Mouse (Mus musculus) hindbrain, embryonic 11.5 days (tissue): ENCODE measurements at regions not wholly inside any gene's neighbourhood (a gene's known extent, or its start where the extent isn't known, plus 50 kb on each side); places are given as distances from the start of the nearest gene placed in this dataset.

Source experiments
- ATAC-seq: fragments of 200-750 bp; cut with Nextera tagmentation; 2 replicates; pipeline ENCODE4 v1.8.0; 2017; ENCODE audit warnings: mild to moderate bottlenecking, moderate TSS enrichment, moderate library complexity; ENCODE audit not compliant: low FRiP score
- DNase-seq: peaks from one replicate; pipeline ENCODE4 v3.0.0-alpha.2; 2015; ENCODE audit warnings: low spot score
- H3K27ac ChIP-seq: fragments of 300-500 bp; sonication (generic); 2 replicates; pipeline ENCODE4 v1.5.1; 2014; ENCODE audit warnings: mild to moderate bottlenecking, low read depth, low read length
- H3K27me3 ChIP-seq: fragments of 300-500 bp; sonication (generic); 2 replicates; pipeline ENCODE4 v1.6.1; 2014; ENCODE audit warnings: mild to moderate bottlenecking, low read length, moderate library complexity, mixed read lengths; ENCODE audit not compliant: control insufficient read depth, insufficient read depth
- H3K36me3 ChIP-seq: fragments of 300-500 bp; sonication (generic); 2 replicates; pipeline ENCODE4 v1.6.1; 2014; ENCODE audit warnings: mild to moderate bottlenecking, low read length, moderate library complexity, mixed read lengths; ENCODE audit not compliant: control insufficient read depth, insufficient read depth
- H3K4me1 ChIP-seq: fragments of 300-500 bp; sonication (generic); replicated peaks from 2 replicates; pipeline ENCODE4 v1.6.1; 2014; ENCODE audit warnings: low read length, mixed read lengths; ENCODE audit not compliant: control insufficient read depth, insufficient read depth
- H3K4me2 ChIP-seq: fragments of 300-500 bp; sonication (generic); replicated peaks from 2 replicates; pipeline ENCODE4 v1.6.1; 2014; ENCODE audit warnings: mild to moderate bottlenecking, low read depth, low read length
- H3K4me3 ChIP-seq: fragments of 300-500 bp; sonication (generic); 2 replicates; pipeline ENCODE4 v1.5.1; 2014; ENCODE audit warnings: low read depth, low read length
- H3K9ac ChIP-seq: fragments of 300-500 bp; sonication (generic); 2 replicates; pipeline ENCODE4 v1.6.1; 2014; ENCODE audit warnings: low read depth, low read length
- H3K9me3 ChIP-seq: fragments of 300-500 bp; sonication (generic); 2 replicates; pipeline ENCODE4 v1.6.1; 2016; ENCODE audit warnings: low read length; ENCODE audit not compliant: control insufficient read depth
- WGBS: fragments of 180-500 bp; shearing (Covaris S2); extraction: QIAGEN DNeasy Blood & Tissue Kit; methylation state at CpG from one replicate; pipeline ENCODE4 v1.1.7; 2014; 5-methylcytosine and 5-hydroxymethylcytosine counted together

GRCm38 (mm10) chr4:75130757-75131156, 147.3 kb downstream of the Dmac1 start:
- H3K36me3 ChIP-seq, result no peaks in the 10 kb centered on the region
- H3K27me3 ChIP-seq, result no peaks in the 10 kb centered on the region
- H3K4me2 ChIP-seq, result no peak overlapping the region
- no peak overlapping the region for H3K4me3 ChIP-seq
- no peaks in the 10 kb centered on the region for H3K9me3 ChIP-seq
- H3K27ac ChIP-seq, result no peak overlapping the region
- WGBS, result 89% methylated on average over 3 of the region's 3 CpGs
- H3K4me1 ChIP-seq, result no peaks in the 10 kb centered on the region
- no peak for DNase-seq
- ATAC-seq, result no peak
- H3K9ac ChIP-seq, result no peak overlapping the region

GRCm38 (mm10) chr4:75115887-75116286, 162.2 kb downstream of the Dmac1 start:
- WGBS, result 82% methylated on average over 1 of the region's 1 CpGs
- ATAC-seq, result no peak
- no peak overlapping the region for H3K4me3 ChIP-seq

DNA sequence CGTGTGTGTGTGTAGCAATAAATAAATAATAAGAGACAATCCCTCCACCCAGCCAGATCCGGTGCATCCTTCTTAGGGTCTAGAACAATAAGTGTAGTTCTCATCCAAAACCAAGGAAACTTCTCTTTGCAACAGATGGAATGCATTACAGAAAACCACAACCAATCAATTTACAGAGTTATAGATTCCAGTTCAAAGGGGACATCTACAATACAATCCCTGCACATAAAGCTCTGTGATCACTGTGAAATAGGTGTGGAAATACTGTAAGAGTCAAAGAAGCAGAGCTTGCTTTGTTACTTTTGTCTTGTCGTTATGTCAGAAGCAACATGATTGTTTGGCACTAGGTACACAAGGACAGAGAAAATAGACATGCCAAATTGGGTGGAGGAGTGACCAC, 162.8 kb downstream of the Dmac1 start:
- Histone ChIP-seq H3K9me3 (no peaks in the 10 kb centered on the region), H3K4me1 (no peaks in the 10 kb centered on the region), H3K36me3 (no peaks in the 10 kb centered on the region), H3K27ac (no peak overlapping the region), H3K27me3 (no peaks in the 10 kb centered on the region), H3K4me2 (no peak overlapping the region), H3K9ac (no peak overlapping the region), H3K4me3 (no peak overlapping the region)
- WGBS, result 53% methylated on average over 2 of the region's 3 CpGs
- peak; percentile 8 for DNase-seq
- peak; percentile 51 for ATAC-seq

More at GRCm38 (mm10) chr4:75115887-75116286, 162.2 kb downstream of the Dmac1 start:
- no peak overlapping the region for H3K4me2 ChIP-seq
- H3K4me1 ChIP-seq, result no peaks in the 10 kb centered on the region
- H3K27me3 ChIP-seq, result no peaks in the 10 kb centered on the region
- H3K27ac ChIP-seq, result no peak overlapping the region
- H3K9me3 ChIP-seq, result no peaks in the 10 kb centered on the region
- H3K9ac ChIP-seq, result no peak overlapping the region
- H3K36me3 ChIP-seq, result no peaks in the 10 kb centered on the region
- no peak for DNase-seq

GRCm38 (mm10) chr4:75065782-75066181, 212.3 kb downstream of the Dmac1 start:
- ATAC-seq (no peak), DNase-seq (no peak)
- Histone ChIP-seq H3K9ac (no peak overlapping the region), H3K27ac (no peak overlapping the region), H3K4me1 (no peaks in the 10 kb centered on the region), H3K4me2 (no peak overlapping the region), H3K36me3 (no peaks in the 10 kb centered on the region), H3K4me3 (no peak overlapping the region), H3K9me3 (no peaks in the 10 kb centered on the region), H3K27me3 (no peaks in the 10 kb centered on the region)
- 71% methylated on average over 1 of the region's 1 CpGs for WGBS

- Histone ChIP-seq H3K4me3 (no peak overlapping the region), H3K27me3 (no peaks in the 10 kb centered on the region), H3K4me1 (no peaks in the 10 kb centered on the region), H3K27ac (no peak overlapping the region), H3K4me2 (no peak overlapping the region), H3K9ac (no peak overlapping the region), H3K9me3 (no peaks in the 10 kb centered on the region), H3K36me3 (no peaks in the 10 kb centered on the region)
- DNase-seq, result peak; percentile 28
- 78% methylated on average over 2 of the region's 2 CpGs for WGBS
- no peak for ATAC-seq
These were observed 214.8 kb downstream of the Dmac1 start for GRCm38 (mm10) chr4:75063275-75063674.

GRCm38 (mm10) chr4:75043510-75043909, 234.6 kb downstream of the Dmac1 start:
- ATAC-seq, result no peak
- H3K36me3 ChIP-seq, result no peaks in the 10 kb centered on the region

GRCm38 (mm10) chr4:75042640-75043039, 235.5 kb downstream of the Dmac1 start:
- WGBS, result 70% methylated on average over 1 of the region's 1 CpGs
- no peak overlapping the region for H3K27ac ChIP-seq
- no peaks in the 10 kb centered on the region for H3K9me3 ChIP-seq

More at GRCm38 (mm10) chr4:75043510-75043909, 234.6 kb downstream of the Dmac1 start:
- no peaks in the 10 kb centered on the region for H3K9me3 ChIP-seq
- 93% methylated on average over 1 of the region's 1 CpGs for WGBS
- H3K4me3 ChIP-seq, result no peak overlapping the region
- DNase-seq, result no peak
- no peak overlapping the region for H3K9ac ChIP-seq
- no peaks in the 10 kb centered on the region for H3K27me3 ChIP-seq
- H3K4me2 ChIP-seq, result no peak overlapping the region
- no peak overlapping the region for H3K27ac ChIP-seq
- no peaks in the 10 kb centered on the region for H3K4me1 ChIP-seq

GRCm38 (mm10) chr4:75041930-75042579, 236.1 kb downstream of the Dmac1 start:
- no peaks in the 10 kb centered on the region for H3K36me3 ChIP-seq
- H3K27me3 ChIP-seq, result no peaks in the 10 kb centered on the region
- H3K27ac ChIP-seq, result no peak overlapping the region
- H3K4me1 ChIP-seq, result no peaks in the 10 kb centered on the region
- no peak overlapping the region for H3K4me3 ChIP-seq
- H3K9ac ChIP-seq, result no peak overlapping the region
- 72% methylated on average over 1 of the region's 1 CpGs for WGBS
- ATAC-seq, result no peak
- H3K9me3 ChIP-seq, result no peaks in the 10 kb centered on the region
- DNase-seq, result no peak
- no peak overlapping the region for H3K4me2 ChIP-seq

More at GRCm38 (mm10) chr4:75042640-75043039, 235.5 kb downstream of the Dmac1 start:
- ATAC-seq (no peak), DNase-seq (no peak)
- H3K36me3 ChIP-seq, result no peaks in the 10 kb centered on the region
- H3K4me1 ChIP-seq, result no peaks in the 10 kb centered on the region
- H3K9ac ChIP-seq, result no peak overlapping the region
- no peak overlapping the region for H3K4me3 ChIP-seq
- H3K4me2 ChIP-seq, result no peak overlapping the region
- no peaks in the 10 kb centered on the region for H3K27me3 ChIP-seq
